Comparison of ENCODE assay signal across 9 mouse cellular contexts in genomic region chr15:77916851-77917544, GRCm38 (mm10). TPM values are rescaled to one million over a fixed set of nuclear protein-coding genes. Genes with fewer than 3 reads are reported as not detected.
A peak's percentile ranks its signal among the peaks of the same experiment; 100 is the strongest.
DNase-seq lines count a peak whose midpoint lies in the region; ATAC-seq lines count a peak whose summit lies in the region.
"Had no signal": no experiment of that assay in that cellular context is flagged by ENCODE, and none has a peak within 500 bp of the region (broad histone marks: within the 10 kb centered on the region; RNA-seq: fewer than 3 reads in every experiment).

No protein-coding gene starts in this region.

- peak; percentile 98 for DNase-seq in MN1 (ENCODE audit: low spot score)
- DNase-seq in c-Kit-positive CD71-positive TER-119-positive erythroid progenitor cells, embryonic 14.5 days (ENCODE audit: low spot score): peak; percentile 79
- peak; percentile 94 for DNase-seq in forebrain, embryonic 14.5 days (ENCODE audit: low spot score)
- peak; percentile 91 for DNase-seq in hindbrain, embryonic 10.5 days (ENCODE audit: low spot score)
- DNase-seq in layer of hippocampus, postnatal 10 days (ENCODE audit: low spot score in 2 of 2): peak; percentile 95 to 96
- DNase-seq in lung, postnatal 4 days: peak; percentile 91 to 95
- peak; percentile 90 for DNase-seq in right cerebral cortex, postnatal 14 days
- peak; percentile 88 for DNase-seq in urinary bladder, postnatal 25 days (ENCODE audit: low spot score)

- H3K4me3 ChIP-seq in forebrain, embryonic 14.5 days (ENCODE audit: low read depth, low read length): no peak overlapping the region
- H3K4me3 ChIP-seq in hindbrain, embryonic 10.5 days: no peak overlapping the region
- H3K4me3 ChIP-seq: megakaryocyte, embryonic 14.5 days had no signal

- H3K9me3 ChIP-seq in forebrain, embryonic 14.5 days (replicated peaks; ENCODE audit: control insufficient read depth, low read length): no peaks in the 10 kb centered on the region
- H3K9me3 ChIP-seq in hindbrain, embryonic 10.5 days: no peaks in the 10 kb centered on the region
- H3K9me3 ChIP-seq: megakaryocyte, embryonic 14.5 days had no signal

- H3K4me2 ChIP-seq in forebrain, embryonic 14.5 days (ENCODE audit: low read length): no peak overlapping the region

- no peaks in the 10 kb centered on the region for H3K4me1 ChIP-seq in forebrain, embryonic 14.5 days (ENCODE audit: control insufficient read depth, insufficient read depth, low read length)
- H3K4me1 ChIP-seq in hindbrain, embryonic 10.5 days (replicated peaks): peaks cover 19% of the 10 kb centered on the region

- H3K27me3 ChIP-seq in forebrain, embryonic 14.5 days (replicated peaks; ENCODE audit: control insufficient read depth, insufficient read depth, low read length): no peaks in the 10 kb centered on the region
- H3K27me3 ChIP-seq in hindbrain, embryonic 10.5 days (ENCODE audit: insufficient read depth, poor library complexity, severe bottlenecking): no peaks in the 10 kb centered on the region
- H3K27me3 ChIP-seq: megakaryocyte, embryonic 14.5 days had no signal

- no peak overlapping the region for H3K9ac ChIP-seq in forebrain, embryonic 14.5 days (ENCODE audit: low read length)

- H3K27ac ChIP-seq in forebrain, embryonic 14.5 days (ENCODE audit: low read depth, low read length): no peak overlapping the region
- H3K27ac ChIP-seq in hindbrain, embryonic 10.5 days: no peak overlapping the region

- peaks cover 69% of the 10 kb centered on the region for H3K36me3 ChIP-seq in forebrain, embryonic 14.5 days (ENCODE audit: control insufficient read depth, insufficient read depth, low read length)
- H3K36me3 ChIP-seq in hindbrain, embryonic 10.5 days: peaks cover 78% of the 10 kb centered on the region

- ATAC-seq in forebrain, embryonic 14.5 days: peak; percentile 67

- WGBS in forebrain, embryonic 14.5 days: 38% methylated on average over 8 of the region's 8 CpGs
- 42% methylated on average over 8 of the region's 8 CpGs for WGBS in hindbrain, embryonic 10.5 days

RNA-seq across cellular contexts. Expression of gene Txn2, which starts 11.8 kb away (rescaled TPM):
- polyA plus RNA-seq in forebrain, embryonic 14.5 days (2014; fragmentation: Nextera tagmentation; extraction: Ambion mirVana): 269 and 291 TPM in 2 replicates
- polyA plus RNA-seq in hindbrain, embryonic 10.5 days (2016; fragmentation: Nextera tagmentation; extraction: Ambion mirVana): 286 and 294 TPM in 2 replicates
- total RNA-seq in layer of hippocampus, postnatal 10 days (2021): 100 to 1,000 TPM; 107 to 111 TPM

RNA-seq across cellular contexts. Expression of gene Foxred2, which starts 39.5 kb away (rescaled TPM):
- 12.3 and 12.8 TPM in 2 replicates for polyA plus RNA-seq in forebrain, embryonic 14.5 days (2014; fragmentation: Nextera tagmentation; extraction: Ambion mirVana)
- 5.5 and 5.9 TPM in 2 replicates for polyA plus RNA-seq in hindbrain, embryonic 10.5 days (2016; fragmentation: Nextera tagmentation; extraction: Ambion mirVana)
- 10 to 100 TPM; 11.5 to 12.7 TPM for total RNA-seq in layer of hippocampus, postnatal 10 days (2021)

RNA-seq across cellular contexts. Expression of gene Eif3d, which starts 53.6 kb away (rescaled TPM):
- 167 and 199 TPM in 2 replicates for polyA plus RNA-seq in forebrain, embryonic 14.5 days (2014; fragmentation: Nextera tagmentation; extraction: Ambion mirVana)
- polyA plus RNA-seq in hindbrain, embryonic 10.5 days (2016; fragmentation: Nextera tagmentation; extraction: Ambion mirVana): 241 and 255 TPM in 2 replicates
- 100 to 1,000 TPM; 106 to 118 TPM for total RNA-seq in layer of hippocampus, postnatal 10 days (2021)
